Mouse (Mus musculus) ES-Bruce4 (cell line): Measurements from ENCODE around the gene Tmem174.

Source experiments
- CTCF ChIP-seq: IDR thresholded peaks from one replicate; pipeline ENCODE4 v1.8.1; 2011; ENCODE audit warnings: low read depth, low read length
- POLR2A ChIP-seq: IDR thresholded peaks from one replicate; pipeline ENCODE4 v1.8.1; 2011; ENCODE audit warnings: low read length; ENCODE audit not compliant: insufficient read depth

DNA sequence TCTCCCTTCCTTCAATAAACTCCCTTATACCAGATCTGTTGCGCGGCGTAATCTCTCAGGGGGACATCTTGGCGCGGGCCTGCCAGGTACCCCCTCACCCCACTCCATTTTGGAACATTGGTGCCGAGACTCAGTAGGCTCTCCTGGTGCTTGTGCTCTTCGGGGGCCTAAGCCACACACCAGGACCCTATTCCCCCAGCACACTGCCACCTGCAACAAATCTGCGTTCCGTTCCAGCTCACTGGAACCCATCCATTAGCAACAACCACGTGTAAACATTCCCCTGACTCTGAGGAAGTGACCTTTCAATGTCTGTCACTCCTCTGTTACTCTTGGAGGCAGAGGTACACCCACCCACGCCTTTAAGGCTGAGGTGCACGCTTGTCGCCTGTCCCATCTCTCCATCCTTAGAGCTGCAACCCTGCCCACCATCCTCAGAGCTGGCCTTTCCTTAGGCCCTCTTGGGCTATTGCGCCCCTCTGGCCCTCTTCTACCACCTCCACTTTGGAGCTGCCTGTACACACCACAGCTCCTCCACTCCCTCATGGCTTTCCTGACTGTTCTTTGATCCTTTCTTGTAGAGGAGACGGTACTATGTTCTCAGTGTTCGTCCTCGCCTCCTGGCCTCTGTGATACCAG lies 19.7 kb downstream of the Tmem174 start:
- TF ChIP-seq POLR2A (no peak), CTCF (no peak)
